Mouse (Mus musculus) forebrain, embryonic 11.5 days (tissue): ENCODE measurements around the gene Adam19. TPM values are rescaled to one million over a fixed set of nuclear protein-coding genes. Genes with fewer than 3 reads are reported as not detected.

Experiments
- ATAC-seq: fragments of 200-750 bp; cut with Nextera tagmentation; replicated peaks from 2 replicates; pipeline ENCODE4 v1.8.0; 2017; ENCODE audit warnings: moderate TSS enrichment; ENCODE audit not compliant: low FRiP score
- DNase-seq: peaks from one replicate; pipeline ENCODE4 v3.0.0-alpha.2; 2017; ENCODE audit warnings: low spot score
- H3K27ac ChIP-seq: fragments of 300-500 bp; sonication (generic); 2 replicates; pipeline ENCODE4 v1.5.1; 2014; ENCODE audit warnings: low read depth, low read length
- H3K27me3 ChIP-seq: fragments of 300-500 bp; sonication (generic); 2 replicates; pipeline ENCODE4 v1.6.1; 2014; ENCODE audit warnings: mild to moderate bottlenecking, low read length, mixed read lengths; ENCODE audit not compliant: control insufficient read depth, insufficient read depth
- H3K36me3 ChIP-seq: fragments of 300-500 bp; sonication (generic); 2 replicates; pipeline ENCODE4 v1.6.1; 2014; ENCODE audit warnings: mild to moderate bottlenecking, low read length, moderate library complexity, mixed read lengths; ENCODE audit not compliant: control insufficient read depth, insufficient read depth
- H3K4me1 ChIP-seq: fragments of 300-500 bp; sonication (generic); replicated peaks from 2 replicates; pipeline ENCODE4 v1.6.1; 2014; ENCODE audit warnings: low read length, mixed read lengths; ENCODE audit not compliant: control insufficient read depth, insufficient read depth
- H3K4me2 ChIP-seq: fragments of 300-500 bp; sonication (generic); 2 replicates; pipeline ENCODE4 v1.6.1; 2014; ENCODE audit warnings: low read depth, mild to moderate bottlenecking, low read length, moderate library complexity, mixed read lengths; ENCODE audit not compliant: severe bottlenecking
- H3K4me3 ChIP-seq: fragments of 300-500 bp; sonication (generic); 2 replicates; pipeline ENCODE4 v1.5.1; 2014; ENCODE audit warnings: low read depth, low read length
- H3K9ac ChIP-seq: fragments of 300-500 bp; sonication (generic); 2 replicates; pipeline ENCODE4 v1.6.1; 2014; ENCODE audit warnings: low read length
- H3K9me3 ChIP-seq: fragments of 300-500 bp; sonication (generic); 2 replicates; pipeline ENCODE4 v1.6.1; 2016; ENCODE audit warnings: low read length, mixed read lengths; ENCODE audit not compliant: control insufficient read depth
- WGBS: fragments of 180-500 bp; shearing (Covaris S2); extraction: QIAGEN DNeasy Blood & Tissue Kit; methylation state at CpG from one replicate; pipeline ENCODE4 v1.1.7; 2014; 5-methylcytosine and 5-hydroxymethylcytosine counted together
- polyA plus RNA-seq: library from polyadenylated mRNA; unstranded; fragments of >200 nt; fragmentation: Nextera tagmentation; extraction: Ambion mirVana; gene quantifications from 2 replicates; pipeline ENCODE4 v1.2.1, GENCODE M21; 2014

Gene Adam19
- polyA plus RNA-seq, 1 experiment from 2014 or later = 7.9 TPM

DNA sequence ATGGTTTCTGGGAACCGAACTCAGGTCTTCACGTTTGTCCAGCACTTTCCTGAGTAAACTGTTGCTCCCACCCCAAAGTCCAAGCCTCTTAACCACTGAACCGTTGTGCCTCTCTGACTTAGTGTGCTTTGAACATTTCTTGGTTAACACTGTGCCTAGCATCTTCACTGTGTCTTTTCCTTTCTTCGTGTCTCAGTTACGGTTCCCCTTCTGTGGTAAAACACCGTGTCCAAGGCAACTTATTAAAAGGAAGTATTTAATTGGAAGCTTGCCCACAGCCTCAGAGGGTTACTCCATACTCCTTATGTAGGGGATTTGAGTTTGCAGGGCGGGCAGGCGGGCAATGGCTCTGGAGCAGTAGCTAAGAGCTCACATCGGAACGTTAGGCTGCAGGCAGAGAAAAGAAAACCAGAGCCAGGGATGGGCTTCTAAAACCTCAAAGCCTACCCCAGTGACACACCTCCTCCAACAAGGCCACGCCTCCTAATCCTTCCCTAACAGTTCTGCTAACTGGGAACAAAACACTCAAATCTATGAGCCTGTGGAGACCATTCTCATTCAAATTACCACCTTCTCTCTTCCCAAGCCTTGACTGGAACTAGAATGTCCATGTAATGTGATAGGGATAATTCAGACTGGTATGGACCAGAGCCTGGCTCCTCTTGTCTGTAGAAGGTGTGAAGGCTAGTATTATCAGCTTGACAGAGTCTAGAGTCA lies 20.8 kb downstream of the Adam19 start:
- Histone ChIP-seq H3K27me3 (no peaks in the 10 kb centered on the region), H3K27ac (no peak overlapping the region), H3K4me3 (no peak overlapping the region), H3K4me2 (no peak overlapping the region), H3K9ac (no peak overlapping the region), H3K36me3 (no peaks in the 10 kb centered on the region), H3K4me1 (no peaks in the 10 kb centered on the region), H3K9me3 (no peaks in the 10 kb centered on the region)
- ATAC-seq (no peak), DNase-seq (no peak)
- 92% methylated on average over 11 of the region's 11 CpGs for WGBS

DNA sequence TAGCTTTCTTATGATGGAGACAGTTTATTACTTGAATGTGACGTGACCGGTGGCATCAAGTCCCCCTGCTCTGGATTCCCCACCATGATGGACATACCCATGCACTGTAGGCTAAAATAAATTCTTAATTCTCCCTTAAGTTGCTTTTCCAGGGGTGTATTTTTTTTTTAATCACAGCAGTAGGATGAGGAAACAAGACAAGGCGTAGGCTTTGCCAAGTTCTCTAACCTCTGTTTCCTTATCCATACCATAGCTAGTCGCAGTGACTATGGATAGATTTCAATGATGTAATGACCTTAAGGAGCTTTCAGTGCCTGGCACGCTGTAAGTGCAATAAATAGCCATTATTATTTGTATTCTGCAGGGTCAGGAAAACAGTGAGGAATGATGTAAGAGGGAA lies 21.5 kb downstream of the Adam19 start:
- Histone ChIP-seq H3K36me3 (no peaks in the 10 kb centered on the region), H3K4me3 (no peak overlapping the region), H3K9me3 (no peaks in the 10 kb centered on the region), H3K27me3 (no peaks in the 10 kb centered on the region), H3K4me2 (no peak overlapping the region), H3K27ac (no peak overlapping the region), H3K9ac (no peak overlapping the region), H3K4me1 (no peaks in the 10 kb centered on the region)
- DNase-seq (no peak), ATAC-seq (no peak)
- 91% methylated on average over 5 of the region's 5 CpGs for WGBS

DNA sequence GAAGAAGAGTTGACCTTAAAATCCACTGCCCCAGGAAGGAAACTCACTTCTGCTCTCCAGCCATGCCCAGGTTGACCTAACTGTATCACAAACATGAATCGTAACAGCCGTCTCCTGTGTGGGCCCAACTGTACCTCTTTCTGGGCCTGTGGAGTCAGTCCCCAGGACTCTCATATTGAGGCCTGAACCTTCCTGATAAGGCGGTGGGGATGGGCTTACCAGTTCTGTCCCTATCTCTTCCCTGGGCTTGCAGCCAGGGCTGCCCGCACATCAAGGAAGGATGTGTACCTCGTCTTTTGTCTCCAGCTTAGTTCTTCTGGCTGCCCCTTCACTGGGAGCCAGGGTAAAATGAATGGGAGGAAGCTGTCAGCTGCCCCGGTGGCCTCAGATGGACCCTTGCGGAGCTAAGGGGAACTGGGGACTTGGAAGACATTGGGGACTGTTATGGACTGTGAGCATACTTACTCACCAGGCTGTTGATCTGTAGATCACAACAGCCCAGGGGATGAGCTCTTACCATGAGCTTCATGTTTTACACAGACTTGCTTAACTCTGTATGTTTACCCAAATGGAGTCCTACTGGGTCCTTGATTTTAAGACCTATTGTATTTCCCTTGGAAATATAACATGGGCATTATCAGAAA lies 22.1 kb downstream of the Adam19 start:
- no peaks in the 10 kb centered on the region for H3K36me3 ChIP-seq

DNA sequence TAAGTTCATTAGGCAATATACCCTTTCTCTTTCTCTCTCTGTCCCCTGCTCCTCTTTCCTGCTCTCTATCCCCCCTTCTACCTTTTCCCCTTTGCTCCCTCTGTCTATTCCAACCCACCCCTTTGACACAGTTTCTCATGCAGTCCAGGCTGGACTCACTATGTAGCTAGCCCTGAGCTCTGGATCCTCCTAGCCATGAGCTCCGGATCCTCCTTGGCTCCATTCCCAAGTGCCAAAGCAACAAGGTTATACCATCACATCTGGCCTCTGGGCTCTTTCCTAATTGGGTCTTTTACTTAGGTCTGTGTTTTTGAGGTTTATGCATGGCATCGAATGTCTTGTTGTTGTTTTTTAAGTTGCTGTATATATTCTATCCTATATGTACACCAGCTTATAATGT lies 25.3 kb downstream of the Adam19 start:
- H3K9me3 ChIP-seq = no peaks in the 10 kb centered on the region
- no peak overlapping the region for H3K4me2 ChIP-seq
- no peaks in the 10 kb centered on the region for H3K36me3 ChIP-seq
- no peak overlapping the region for H3K4me3 ChIP-seq
- no peak for ATAC-seq
- no peak overlapping the region for H3K27ac ChIP-seq
- no peak for DNase-seq
- no peaks in the 10 kb centered on the region for H3K4me1 ChIP-seq
- H3K27me3 ChIP-seq = no peaks in the 10 kb centered on the region
- WGBS = 87% methylated on average over 2 of the region's 2 CpGs
- H3K9ac ChIP-seq = no peak overlapping the region

More for the DNA sequence above, 22.1 kb downstream of the Adam19 start:
- no peaks in the 10 kb centered on the region for H3K9me3 ChIP-seq
- DNase-seq (no peak), ATAC-seq (no peak)
- H3K9ac ChIP-seq = no peak overlapping the region
- H3K4me3 ChIP-seq = no peak overlapping the region
- H3K4me2 ChIP-seq = no peak overlapping the region
- no peaks in the 10 kb centered on the region for H3K27me3 ChIP-seq
- 88% methylated on average over 7 of the region's 7 CpGs for WGBS
- H3K27ac ChIP-seq = no peak overlapping the region
- H3K4me1 ChIP-seq = no peaks in the 10 kb centered on the region

DNA sequence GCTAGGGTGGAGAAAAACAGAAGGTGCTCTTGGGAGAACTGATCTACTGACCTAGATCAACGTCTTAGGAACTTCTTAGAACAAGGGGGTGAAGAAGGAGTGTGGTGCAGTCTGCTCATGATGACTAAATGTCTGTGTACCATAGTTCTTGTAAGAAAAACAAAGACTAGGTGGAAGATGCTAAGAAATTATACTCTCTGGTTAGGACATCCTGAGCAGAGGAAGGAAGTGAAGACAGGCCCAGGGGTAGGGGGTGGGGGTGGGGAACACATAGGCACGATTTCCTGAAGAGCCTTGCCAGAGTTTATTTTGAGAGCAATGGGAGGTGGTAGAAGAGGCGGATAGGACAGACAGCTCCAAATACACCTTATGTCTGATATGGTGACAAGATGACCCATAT lies 27.6 kb downstream of the Adam19 start:
- 80% methylated on average over 3 of the region's 3 CpGs for WGBS
- Histone ChIP-seq H3K4me2 (no peak overlapping the region), H3K27me3 (no peaks in the 10 kb centered on the region)

DNA sequence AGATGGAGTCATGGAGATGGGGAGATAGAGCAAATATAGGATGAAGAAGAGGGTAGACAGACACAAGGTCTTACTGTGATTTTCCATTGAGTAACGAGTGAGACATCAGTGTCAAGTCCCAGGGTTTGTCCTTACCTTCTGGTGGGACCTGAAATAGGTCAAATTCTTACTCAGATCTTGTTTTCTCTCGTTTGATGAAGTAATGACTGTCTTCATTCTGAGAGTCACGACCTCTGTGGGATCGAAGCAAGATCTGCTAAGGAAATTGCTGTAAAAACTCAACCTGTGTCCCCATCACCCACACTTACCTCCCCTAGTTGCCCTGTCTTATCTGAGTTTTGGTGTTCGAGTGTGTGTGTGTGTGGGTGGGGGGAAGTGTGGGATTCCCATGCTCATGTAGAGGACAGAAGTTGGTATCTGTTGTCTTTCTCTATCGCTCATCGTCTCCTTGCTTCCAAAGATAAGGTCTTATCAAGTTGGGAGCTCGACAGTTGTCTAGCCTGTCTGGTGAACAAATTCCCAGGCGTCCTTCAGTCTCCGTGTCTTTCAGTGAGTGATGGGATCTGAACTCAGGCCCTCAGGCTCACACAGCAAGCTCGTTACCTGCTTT lies 28.1 kb downstream of the Adam19 start:
- no peak overlapping the region for H3K4me3 ChIP-seq
- no peak for ATAC-seq
- DNase-seq = no peak
- no peaks in the 10 kb centered on the region for H3K4me1 ChIP-seq
- H3K9ac ChIP-seq = no peak overlapping the region
- H3K4me2 ChIP-seq = no peak overlapping the region
- no peaks in the 10 kb centered on the region for H3K27me3 ChIP-seq
- no peak overlapping the region for H3K27ac ChIP-seq
- 89% methylated on average over 11 of the region's 11 CpGs for WGBS
- no peaks in the 10 kb centered on the region for H3K9me3 ChIP-seq
- H3K36me3 ChIP-seq = no peaks in the 10 kb centered on the region

More for the DNA sequence above, 27.6 kb downstream of the Adam19 start:
- DNase-seq = no peak
- H3K9me3 ChIP-seq = no peaks in the 10 kb centered on the region
- ATAC-seq = no peak
- no peaks in the 10 kb centered on the region for H3K36me3 ChIP-seq
- no peak overlapping the region for H3K9ac ChIP-seq
- H3K4me3 ChIP-seq = no peak overlapping the region
- H3K4me1 ChIP-seq = no peaks in the 10 kb centered on the region
- H3K27ac ChIP-seq = no peak overlapping the region

DNA sequence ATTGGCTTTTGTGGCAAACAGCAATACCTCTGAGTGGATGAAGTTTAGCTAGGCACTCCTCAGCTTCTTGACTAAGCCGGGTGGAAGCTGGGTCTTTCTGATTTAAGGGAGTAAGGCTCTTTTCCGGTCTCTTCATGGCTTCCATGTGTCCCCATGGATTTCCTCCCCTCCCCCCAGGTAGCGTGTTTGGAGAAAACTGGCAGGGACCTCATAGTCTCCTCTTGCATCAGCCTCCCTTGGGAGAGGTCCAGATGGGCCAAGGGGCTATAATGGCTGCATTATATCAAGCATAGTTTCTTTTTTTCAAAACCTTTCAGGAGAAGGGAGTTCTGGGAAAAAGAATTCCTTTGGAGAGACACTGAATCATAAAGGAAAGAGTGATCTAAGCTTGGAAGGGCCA lies 28.8 kb downstream of the Adam19 start:
- Histone ChIP-seq H3K27ac (no peak overlapping the region), H3K4me3 (no peak overlapping the region), H3K27me3 (no peaks in the 10 kb centered on the region), H3K9me3 (no peaks in the 10 kb centered on the region), H3K4me2 (no peak overlapping the region), H3K4me1 (no peaks in the 10 kb centered on the region), H3K36me3 (no peaks in the 10 kb centered on the region), H3K9ac (no peak overlapping the region)
- ATAC-seq = no peak
- WGBS = 83% methylated on average over 3 of the region's 3 CpGs
- DNase-seq = no peak

DNA sequence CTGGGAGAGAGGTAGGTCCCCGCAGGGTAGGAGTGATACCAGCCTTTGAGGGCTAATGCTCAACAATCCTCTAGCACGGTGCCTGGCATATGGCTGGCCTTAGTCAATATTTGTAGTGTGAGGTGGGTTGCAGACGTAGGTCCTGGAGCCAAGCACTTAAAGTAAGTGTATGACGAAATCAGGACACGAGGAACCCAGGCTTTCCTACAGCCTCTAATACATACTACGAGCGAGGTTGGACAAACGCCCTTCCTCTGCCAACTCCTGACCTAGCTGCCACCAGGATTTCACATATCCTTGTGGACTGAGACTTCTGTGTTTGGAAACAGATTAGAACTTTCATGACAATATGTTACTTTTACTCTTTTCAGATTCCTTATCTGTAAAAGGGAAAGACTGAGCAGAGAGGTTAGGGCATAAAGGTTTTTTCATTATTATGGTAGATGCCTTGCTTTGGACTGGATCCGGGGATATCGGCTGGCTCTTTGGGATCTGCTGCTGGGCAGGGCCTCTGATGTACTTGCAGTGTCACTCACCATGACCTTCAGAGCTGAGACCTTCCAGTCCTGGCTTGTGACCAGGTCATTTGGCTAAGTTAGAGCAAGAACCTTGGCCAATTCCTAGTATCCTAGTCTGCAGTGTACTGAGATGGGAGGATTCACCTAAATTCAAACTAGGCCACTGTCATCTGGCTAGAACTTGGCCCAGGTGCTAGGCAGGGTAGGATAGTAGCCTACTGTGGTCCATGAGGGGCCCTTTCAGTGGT lies 29.8 kb downstream of the Adam19 start:
- WGBS = 96% methylated on average over 10 of the region's 10 CpGs
- Histone ChIP-seq H3K9ac (no peak overlapping the region), H3K36me3 (no peaks in the 10 kb centered on the region), H3K27me3 (no peaks in the 10 kb centered on the region), H3K4me3 (no peak overlapping the region), H3K4me2 (no peak overlapping the region), H3K4me1 (no peaks in the 10 kb centered on the region), H3K27ac (no peak overlapping the region), H3K9me3 (no peaks in the 10 kb centered on the region)
- no peak for DNase-seq
- no peak for ATAC-seq
